Mouse (Mus musculus): ENCODE data around the gene Tex44. TPM values are rescaled to one million over a fixed set of nuclear protein-coding genes. Genes with fewer than 3 reads are reported as not detected.

The Tex44 gene
- total RNA-seq (2017): not detected in 2 replicates

DNA sequence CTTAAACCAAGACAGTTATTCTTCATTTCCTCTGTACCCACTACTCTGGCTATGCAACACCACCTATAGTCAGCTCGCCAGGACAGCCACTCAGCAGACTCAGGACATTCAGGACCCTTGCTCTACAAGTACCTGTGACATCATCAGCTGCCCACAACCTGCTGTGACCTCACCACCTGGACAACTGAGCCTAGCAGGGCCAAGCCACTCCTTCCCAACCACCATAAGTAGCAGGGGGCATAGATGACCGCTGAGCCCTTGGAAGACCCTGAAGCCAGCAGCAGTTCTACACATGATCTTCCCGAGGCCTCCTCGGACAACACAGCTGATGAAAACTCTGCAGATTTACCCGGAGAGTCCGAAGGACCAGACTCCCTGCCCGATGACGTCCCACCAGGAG is at the start of gene Tex44, which contains the start of gene Nmur1:
TSS of gene Tex44 (plus strand) at position 202 of the 400 bp plus-strand sequence.
TSS of gene Nmur1 (minus strand) at position 101 of the 400 bp plus-strand sequence.
- ATAC-seq (replicated peaks in 1 of 2; ENCODE audit: insufficient read depth in 1 of 2, low FRiP score in 2 of 2, low TSS enrichment in 1 of 2, low read depth in 1 of 2, poor library complexity in 2 of 2, severe bottlenecking in 2 of 2): no peak

GRCm38 (mm10) chr1:86376354-86376753 is 49.8 kb upstream of the Tex44 start:
- ATAC-seq (replicated peaks in 1 of 2; ENCODE audit: insufficient read depth in 1 of 2, low FRiP score in 2 of 2, low TSS enrichment in 1 of 2, low read depth in 1 of 2, poor library complexity in 2 of 2, severe bottlenecking in 2 of 2): no peak

DNA sequence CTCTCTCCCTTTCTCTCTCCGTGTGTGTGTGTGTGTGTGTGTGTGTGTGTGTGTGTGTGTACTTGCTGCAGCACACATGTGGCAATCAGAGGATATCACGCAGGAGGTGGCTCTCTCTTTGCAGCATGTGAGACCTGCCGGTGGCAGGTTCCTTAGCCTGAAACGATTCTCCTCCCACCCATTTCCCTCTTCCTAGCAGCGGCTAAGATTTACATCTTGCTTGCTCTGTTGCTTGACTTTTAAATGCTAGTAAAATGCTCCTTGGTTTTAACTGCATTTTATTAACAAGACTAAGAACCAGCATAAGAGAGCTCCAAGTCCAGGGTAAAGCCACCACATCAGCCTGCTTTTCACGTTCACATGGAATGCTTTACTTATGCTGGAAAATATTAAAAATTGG is 47.5 kb upstream of the Tex44 start:
- ATAC-seq (replicated peaks in 1 of 2; ENCODE audit: insufficient read depth in 1 of 2, low FRiP score in 2 of 2, low TSS enrichment in 1 of 2, low read depth in 1 of 2, poor library complexity in 2 of 2, severe bottlenecking in 2 of 2): peak in 1 of 2 experiments; percentile 26; a peak in 1 of 4 replicates

DNA sequence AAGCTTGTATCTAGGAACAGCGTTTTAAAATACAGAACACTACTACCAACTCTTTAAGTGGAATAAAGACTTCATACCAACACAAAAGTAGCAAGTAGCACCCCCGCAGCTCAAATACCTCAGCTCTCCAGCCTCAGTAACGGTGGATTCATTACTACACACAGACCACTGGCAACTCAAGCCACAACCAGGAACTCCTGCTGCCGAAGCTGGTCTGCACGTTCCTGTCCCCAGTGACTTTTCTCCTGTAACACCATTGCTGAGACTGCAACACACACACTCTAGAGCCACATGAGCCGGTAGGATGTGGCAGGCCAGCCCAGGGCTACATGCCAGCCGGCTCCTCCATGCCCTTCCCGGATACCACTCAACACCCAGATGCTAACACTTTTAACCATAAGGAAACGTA is 47.0 kb upstream of the Tex44 start:
- ATAC-seq (replicated peaks in 1 of 2; ENCODE audit: insufficient read depth in 1 of 2, low FRiP score in 2 of 2, low TSS enrichment in 1 of 2, low read depth in 1 of 2, poor library complexity in 2 of 2, severe bottlenecking in 2 of 2): peak; percentile 40 to 63

DNA sequence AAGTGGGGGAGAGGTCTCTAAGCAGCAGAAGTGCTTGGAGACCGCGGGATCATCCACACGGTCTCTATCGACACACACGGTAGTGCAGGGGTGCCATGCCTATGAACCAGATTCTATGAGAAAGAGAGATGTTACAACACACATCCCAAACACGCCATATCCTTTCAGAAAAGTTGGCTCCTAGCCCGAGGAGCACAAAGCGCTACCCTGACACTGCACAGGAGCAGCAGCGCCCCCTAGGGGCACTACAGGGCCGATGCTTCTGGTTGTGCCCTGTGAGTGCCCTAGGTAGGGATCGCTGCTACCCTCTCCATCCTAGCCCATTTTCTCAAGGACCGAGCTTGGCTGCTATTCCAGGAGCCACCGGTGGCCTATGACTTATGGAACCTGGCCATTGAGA is 45.1 kb upstream of the Tex44 start:
- ATAC-seq (replicated peaks in 1 of 2; ENCODE audit: insufficient read depth in 1 of 2, low FRiP score in 2 of 2, low TSS enrichment in 1 of 2, low read depth in 1 of 2, poor library complexity in 2 of 2, severe bottlenecking in 2 of 2): peak; percentile 74 to 80

DNA sequence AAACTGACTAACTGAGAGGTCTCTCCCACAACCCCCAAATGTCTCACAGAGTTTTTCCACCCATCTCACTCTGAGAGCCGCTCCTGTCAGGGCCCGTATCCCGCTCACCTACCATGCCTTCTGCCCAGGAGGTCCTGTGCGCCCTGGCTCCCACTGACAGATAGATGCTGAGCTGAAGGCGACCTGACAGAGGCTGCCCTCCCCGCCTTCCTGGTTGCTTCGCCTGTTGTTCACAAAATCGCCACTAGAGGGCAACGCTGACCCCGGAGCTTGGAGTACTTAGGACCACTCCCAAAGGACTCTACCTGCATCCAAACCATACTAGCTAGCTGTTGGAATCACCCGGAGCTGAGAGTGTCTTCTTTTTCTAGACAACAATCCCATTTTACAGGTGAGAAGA is 36.9 kb upstream of the Tex44 start:
- ATAC-seq (replicated peaks in 1 of 2; ENCODE audit: insufficient read depth in 1 of 2, low FRiP score in 2 of 2, low TSS enrichment in 1 of 2, low read depth in 1 of 2, poor library complexity in 2 of 2, severe bottlenecking in 2 of 2): peak; percentile 53 to 76

- no peak for ATAC-seq (replicated peaks in 1 of 2; ENCODE audit: insufficient read depth in 1 of 2, low FRiP score in 2 of 2, low TSS enrichment in 1 of 2, low read depth in 1 of 2, poor library complexity in 2 of 2, severe bottlenecking in 2 of 2)
Measured at GRCm38 (mm10) chr1:86391425-86391824, 34.7 kb upstream of the Tex44 start.

DNA sequence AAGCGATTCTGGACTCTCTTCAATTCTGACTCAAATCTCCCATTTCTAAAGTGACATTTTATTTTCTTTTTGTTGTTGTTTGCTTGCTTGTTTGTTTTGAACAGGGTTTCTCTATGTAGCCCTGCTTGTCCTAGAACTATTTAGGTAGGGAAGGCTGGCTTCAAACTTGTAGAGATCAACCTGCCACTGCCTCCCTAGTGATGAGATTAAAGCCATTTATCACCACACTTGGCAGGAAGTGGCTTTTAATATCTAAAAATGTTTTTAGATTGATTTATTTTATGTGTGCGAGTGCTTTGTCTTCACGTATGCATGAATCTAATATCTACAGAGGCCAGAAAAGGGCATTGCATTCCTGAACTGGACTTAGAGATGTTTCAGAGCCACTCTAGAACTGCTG is 32.9 kb upstream of the Tex44 start:
- ATAC-seq (replicated peaks in 1 of 2; ENCODE audit: insufficient read depth in 1 of 2, low FRiP score in 2 of 2, low TSS enrichment in 1 of 2, low read depth in 1 of 2, poor library complexity in 2 of 2, severe bottlenecking in 2 of 2): no peak

DNA sequence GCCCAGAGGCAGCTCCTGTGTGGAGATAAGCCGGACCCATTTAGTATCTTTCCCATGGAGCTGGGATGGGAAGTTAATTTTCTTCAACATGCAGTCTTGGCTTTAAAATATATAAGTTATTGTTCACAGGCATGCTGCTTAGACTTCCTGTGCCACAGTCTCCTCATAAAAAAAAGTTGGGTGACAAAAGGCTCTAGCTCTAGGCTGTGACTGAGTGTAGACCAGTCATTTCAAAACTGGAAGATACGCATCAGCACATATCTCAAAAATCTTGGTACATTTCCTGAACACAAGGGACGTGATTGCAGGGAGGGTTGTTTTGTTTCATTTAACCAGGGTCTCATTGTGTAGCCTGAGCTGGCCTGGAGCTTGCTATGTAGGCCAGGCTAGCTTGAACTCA is 31.9 kb upstream of the Tex44 start:
- no peak for ATAC-seq (replicated peaks in 1 of 2; ENCODE audit: insufficient read depth in 1 of 2, low FRiP score in 2 of 2, low TSS enrichment in 1 of 2, low read depth in 1 of 2, poor library complexity in 2 of 2, severe bottlenecking in 2 of 2)

GRCm38 (mm10) chr1:86395897-86396296 is 30.2 kb upstream of the Tex44 start:
- no peak for ATAC-seq (replicated peaks in 1 of 2; ENCODE audit: insufficient read depth in 1 of 2, low FRiP score in 2 of 2, low TSS enrichment in 1 of 2, low read depth in 1 of 2, poor library complexity in 2 of 2, severe bottlenecking in 2 of 2)

- no peak for ATAC-seq (replicated peaks in 1 of 2; ENCODE audit: insufficient read depth in 1 of 2, low FRiP score in 2 of 2, low TSS enrichment in 1 of 2, low read depth in 1 of 2, poor library complexity in 2 of 2, severe bottlenecking in 2 of 2)
Measured at GRCm38 (mm10) chr1:86397621-86398020, 28.5 kb upstream of the Tex44 start.

DNA sequence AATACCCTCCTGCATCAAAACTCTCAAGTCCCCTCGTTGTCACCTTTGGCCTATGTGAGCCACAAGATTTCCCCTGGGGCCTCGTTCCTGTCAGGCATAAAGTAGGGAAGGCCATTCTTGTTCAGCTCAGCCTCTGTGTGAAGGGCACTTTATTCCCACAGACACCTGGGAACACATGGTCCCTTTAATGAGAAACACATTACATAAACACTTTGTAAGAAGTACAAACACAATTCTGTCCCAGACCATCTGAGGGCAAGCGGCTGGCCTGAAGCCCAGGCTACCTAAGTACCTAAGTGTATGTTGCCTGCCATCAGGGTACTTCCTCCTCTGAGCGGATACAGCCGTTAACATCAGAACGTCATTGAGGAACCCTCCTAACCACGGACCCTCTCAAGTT is 27.9 kb upstream of the Tex44 start:
- ATAC-seq (replicated peaks in 1 of 2; ENCODE audit: insufficient read depth in 1 of 2, low FRiP score in 2 of 2, low TSS enrichment in 1 of 2, low read depth in 1 of 2, poor library complexity in 2 of 2, severe bottlenecking in 2 of 2): peak; percentile 95

GRCm38 (mm10) chr1:86399322-86399721 is 26.8 kb upstream of the Tex44 start:
- peak; percentile 50 to 56; a peak in 2 of 4 replicates for ATAC-seq (replicated peaks in 1 of 2; ENCODE audit: insufficient read depth in 1 of 2, low FRiP score in 2 of 2, low TSS enrichment in 1 of 2, low read depth in 1 of 2, poor library complexity in 2 of 2, severe bottlenecking in 2 of 2)

DNA sequence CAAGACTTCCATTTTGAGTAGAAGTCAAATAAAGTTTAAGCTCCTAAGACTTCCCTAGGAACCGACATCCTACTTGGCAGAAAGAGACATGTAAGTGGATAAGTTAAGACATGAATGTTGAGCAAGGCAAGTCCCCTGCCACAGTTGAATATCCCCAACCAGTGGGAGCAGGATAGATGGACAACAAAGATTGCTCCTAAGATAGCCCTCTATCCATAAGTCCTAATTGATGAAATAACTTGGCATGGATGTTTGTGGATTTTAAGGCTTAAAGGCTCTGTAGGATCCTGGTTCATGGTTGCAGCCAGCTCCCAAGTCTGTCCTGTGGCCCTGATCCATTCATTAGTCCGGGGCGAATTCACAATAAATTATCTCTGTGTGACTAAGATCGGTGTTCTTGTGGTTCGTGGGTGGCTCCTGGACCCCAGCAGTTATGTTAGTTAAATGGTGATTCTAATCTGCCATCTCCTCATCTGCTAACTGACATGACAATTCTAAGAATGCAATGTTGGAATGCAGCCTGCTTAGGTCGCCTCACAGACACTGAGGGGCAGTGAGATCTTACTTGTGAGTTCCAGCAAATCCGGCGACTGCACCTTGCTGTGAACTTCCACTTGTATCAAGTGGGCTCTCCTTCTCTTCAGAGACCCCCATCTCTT is 25.9 kb upstream of the Tex44 start:
- no peak for ATAC-seq (replicated peaks in 1 of 2; ENCODE audit: insufficient read depth in 1 of 2, low FRiP score in 2 of 2, low TSS enrichment in 1 of 2, low read depth in 1 of 2, poor library complexity in 2 of 2, severe bottlenecking in 2 of 2)

DNA sequence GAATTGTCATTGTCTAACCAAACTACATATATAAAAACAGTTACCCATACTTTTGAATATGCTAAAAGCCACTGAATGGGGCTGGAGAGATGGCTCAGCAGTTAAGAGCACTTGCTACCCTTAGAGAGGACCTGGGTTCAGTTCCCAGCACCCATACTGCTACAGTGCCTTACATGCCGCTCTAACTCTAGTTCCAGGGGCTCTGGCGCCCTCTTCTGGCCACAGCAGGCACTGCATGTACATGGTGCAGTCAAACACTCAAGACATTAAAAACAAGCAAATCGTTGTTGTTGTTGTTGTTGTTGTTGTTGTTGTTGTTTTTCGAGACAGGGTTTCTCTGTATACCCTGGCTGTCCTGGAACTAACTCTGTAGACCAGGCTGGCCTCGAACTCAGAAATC is 21.3 kb upstream of the Tex44 start:
- no peak for ATAC-seq (replicated peaks in 1 of 2; ENCODE audit: insufficient read depth in 1 of 2, low FRiP score in 2 of 2, low TSS enrichment in 1 of 2, low read depth in 1 of 2, poor library complexity in 2 of 2, severe bottlenecking in 2 of 2)

- ATAC-seq (replicated peaks in 1 of 2; ENCODE audit: insufficient read depth in 1 of 2, low FRiP score in 2 of 2, low TSS enrichment in 1 of 2, low read depth in 1 of 2, poor library complexity in 2 of 2, severe bottlenecking in 2 of 2): peak; percentile 34 to 44; a peak in 2 of 4 replicates
Measured at GRCm38 (mm10) chr1:86406313-86406712, 19.8 kb upstream of the Tex44 start.

DNA sequence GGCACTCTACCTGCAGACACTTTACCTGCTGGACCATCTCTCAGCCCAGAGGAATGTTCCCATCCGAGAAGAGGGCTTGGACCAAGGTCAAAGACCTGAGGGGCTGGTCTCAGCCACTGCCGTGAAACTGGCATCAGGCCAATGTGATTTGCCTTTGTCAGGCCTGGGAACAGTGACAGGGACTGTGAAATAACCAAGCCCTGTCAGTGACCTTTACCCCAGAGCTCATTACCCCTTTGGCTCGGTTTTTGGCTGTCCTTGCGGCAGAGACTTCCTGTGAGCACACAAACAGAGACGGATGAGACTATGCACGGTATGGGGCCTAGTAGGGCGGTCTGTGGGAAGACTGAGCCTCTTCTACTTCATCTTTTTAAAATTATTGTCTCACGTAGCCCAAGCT is 19.2 kb upstream of the Tex44 start:
- ATAC-seq (replicated peaks in 1 of 2; ENCODE audit: insufficient read depth in 1 of 2, low FRiP score in 2 of 2, low TSS enrichment in 1 of 2, low read depth in 1 of 2, poor library complexity in 2 of 2, severe bottlenecking in 2 of 2): peak in 1 of 2 experiments; percentile 9; a peak in 1 of 4 replicates

DNA sequence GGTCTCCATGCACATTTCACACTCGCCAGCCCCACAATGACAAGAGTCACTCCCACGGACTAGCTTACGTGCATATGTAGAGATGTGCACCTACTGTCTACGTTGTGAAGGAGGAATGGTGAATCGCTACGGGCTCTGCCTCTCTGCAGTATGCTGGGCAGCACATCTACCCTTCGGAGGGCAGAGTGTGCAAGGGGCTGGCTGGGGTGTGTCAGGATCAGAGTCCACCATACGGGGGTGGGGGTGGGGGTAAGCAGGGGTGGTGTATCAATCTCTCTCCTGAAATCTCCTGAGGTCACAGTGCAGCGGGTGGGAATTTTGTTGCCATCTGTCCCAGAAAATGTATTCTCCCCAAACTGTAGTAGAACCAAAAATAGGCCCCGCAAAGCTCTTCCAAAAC is 17.6 kb upstream of the Tex44 start:
- ATAC-seq (replicated peaks in 1 of 2; ENCODE audit: insufficient read depth in 1 of 2, low FRiP score in 2 of 2, low TSS enrichment in 1 of 2, low read depth in 1 of 2, poor library complexity in 2 of 2, severe bottlenecking in 2 of 2): no peak

DNA sequence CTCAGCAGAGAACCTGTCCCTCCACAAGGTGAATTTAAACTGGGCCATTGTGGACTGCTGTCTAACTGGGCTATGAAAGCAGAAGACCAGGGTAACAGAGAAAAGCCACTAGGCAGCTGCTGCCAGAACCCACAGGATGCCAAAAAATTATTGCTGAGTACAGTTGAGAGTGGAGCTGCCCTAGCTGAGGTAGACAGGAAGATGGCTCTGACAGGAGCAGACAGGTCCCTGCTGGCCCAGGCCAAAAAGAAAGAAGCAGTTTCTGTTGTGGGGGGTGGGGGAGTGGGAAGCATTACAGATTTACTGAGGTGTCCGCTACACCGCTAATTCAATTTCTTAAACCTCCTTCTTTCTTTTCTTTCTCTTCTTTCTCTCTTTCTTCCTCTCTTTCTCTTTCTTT is 16.7 kb upstream of the Tex44 start:
- peak; percentile 63 to 64 for ATAC-seq (replicated peaks in 1 of 2; ENCODE audit: insufficient read depth in 1 of 2, low FRiP score in 2 of 2, low TSS enrichment in 1 of 2, low read depth in 1 of 2, poor library complexity in 2 of 2, severe bottlenecking in 2 of 2)
